Mouse (Mus musculus): ENCODE results near the gene Armc9.

DNA sequence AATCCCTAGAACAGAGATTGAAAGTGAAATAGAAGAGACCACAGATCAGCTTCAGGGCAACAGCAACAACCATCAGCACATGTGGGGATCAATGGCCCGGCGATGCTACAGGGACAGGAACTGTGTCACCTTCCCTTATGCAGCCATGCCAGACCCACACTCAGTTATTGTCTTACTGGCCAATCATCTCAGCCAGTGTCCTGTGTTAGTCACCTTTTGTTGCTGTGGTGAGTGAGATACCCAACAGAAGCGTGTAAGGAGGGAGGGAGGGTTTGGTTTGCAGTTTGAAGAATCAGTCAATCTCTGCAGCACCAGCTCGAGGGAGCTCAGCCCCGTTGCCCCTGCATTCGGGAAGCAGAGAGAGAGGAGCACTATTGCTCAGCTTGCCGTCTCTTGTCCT lies 56.1 kb downstream of the Armc9 start:
- no peak for TF ChIP-seq POLR2A (IDR thresholded peaks at IDR 0.05; ENCODE audit: borderline replicate concordance, extremely low read depth, low read depth, low read length)
- no peak for TF ChIP-seq CTCF (IDR thresholded peaks at IDR 0.05; ENCODE audit: insufficient read depth, low read length)

Data from lung, adult 2 months (tissue).